Mouse (Mus musculus) embryonic facial prominence, embryonic 12.5 days (tissue): ENCODE data around the gene Atp6ap1. TPM values are rescaled to one million over a fixed set of nuclear protein-coding genes. Genes with fewer than 3 reads are reported as not detected.

Source experiments
- ATAC-seq: fragments of 200-750 bp; cut with Nextera tagmentation; 2 replicates; pipeline ENCODE4 v1.8.0; 2017; ENCODE audit not compliant: insufficient number of reproducible peaks, insufficient read depth, low FRiP score, low TSS enrichment
- H3K27ac ChIP-seq: fragments of 300-500 bp; sonication (generic); 2 replicates; pipeline ENCODE4 v1.5.1; 2016; ENCODE audit warnings: mild to moderate bottlenecking
- H3K27me3 ChIP-seq: fragments of 300-500 bp; sonication (generic); 2 replicates; pipeline ENCODE4 v1.6.1; 2016; ENCODE audit warnings: mild to moderate bottlenecking, moderate library complexity
- H3K36me3 ChIP-seq: fragments of 300-500 bp; sonication (generic); 2 replicates; pipeline ENCODE4 v1.6.1; 2016; ENCODE audit warnings: mild to moderate bottlenecking
- H3K4me1 ChIP-seq: fragments of 300-500 bp; sonication (generic); 2 replicates; pipeline ENCODE4 v1.6.1; 2016
- H3K4me2 ChIP-seq: fragments of 300-500 bp; sonication (generic); replicated peaks from 2 replicates; pipeline ENCODE4 v1.6.1; 2016; ENCODE audit warnings: mild to moderate bottlenecking, moderate library complexity
- H3K4me3 ChIP-seq: fragments of 300-500 bp; sonication (generic); 2 replicates; pipeline ENCODE4 v1.5.1; 2016; ENCODE audit warnings: mild to moderate bottlenecking
- H3K9ac ChIP-seq: fragments of 300-500 bp; sonication (generic); 2 replicates; pipeline ENCODE4 v1.6.1; 2016; ENCODE audit warnings: mild to moderate bottlenecking, moderate library complexity
- H3K9me3 ChIP-seq: fragments of 300-500 bp; sonication (generic); 2 replicates; pipeline ENCODE4 v1.6.1; 2016; ENCODE audit warnings: mild to moderate bottlenecking, moderate library complexity
- WGBS: fragments of 180-500 bp; shearing (Covaris S2); methylation state at CpG from one replicate; pipeline ENCODE4 v1.1.7; 2016; 5-methylcytosine and 5-hydroxymethylcytosine counted together
- polyA plus RNA-seq: library from polyadenylated mRNA; unstranded; fragments of >200 nt; fragmentation: Nextera tagmentation; extraction: Ambion mirVana; gene quantifications from 2 replicates; pipeline ENCODE4 v1.2.1, GENCODE M21; 2016

Atp6ap1 gene
- polyA plus RNA-seq = 114 and 120 TPM in 2 replicates

- Histone ChIP-seq H3K9me3 (no peaks in the 10 kb centered on the region), H3K27ac (peak within 1 kb of the TSS; percentile 41; the same call in 1 of the 2 replicates), H3K4me2 (peak within 1 kb of the TSS; percentile 62), H3K4me1 (no peaks in the 10 kb centered on the region), H3K9ac (peak within 1 kb of the TSS; percentile 74), H3K36me3 (peaks cover 11% of the 10 kb centered on the region), H3K4me3 (peak within 1 kb of the TSS; percentile 63), H3K27me3 (no peaks in the 10 kb centered on the region)
- 21% methylated on average over 37 of the region's 37 CpGs for WGBS
- peak; percentile 99 for ATAC-seq
Observed at GRCm38 (mm10) chrX:74296538-74297448, at the start of gene Atp6ap1. TSS of gene Atp6ap1 (plus strand) at chrX:74297097.

DNA sequence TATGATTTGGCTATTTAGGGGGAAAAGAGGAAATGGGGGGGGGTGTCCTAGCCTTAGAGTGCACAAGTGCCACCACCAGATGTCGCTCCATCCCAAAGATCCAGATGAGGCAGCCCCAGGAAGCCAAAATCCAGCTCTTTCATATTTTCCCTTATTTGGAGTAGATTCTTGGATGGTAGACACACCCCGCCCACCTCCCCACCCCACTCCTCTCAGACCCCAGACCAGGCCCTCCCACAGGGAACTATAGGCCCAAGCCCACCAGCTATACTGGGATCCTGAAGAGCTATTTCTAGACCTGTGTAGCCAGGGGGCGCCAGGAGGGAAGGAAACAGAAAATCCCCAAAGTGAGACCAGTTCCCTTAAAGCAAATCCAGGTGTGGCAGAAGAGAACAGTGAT is 48.2 kb upstream of the Atp6ap1 start:
- peak overlapping the region; percentile 53 for H3K4me2 ChIP-seq
- H3K9ac ChIP-seq = no peak overlapping the region
- no peaks in the 10 kb centered on the region for H3K36me3 ChIP-seq
- 18% methylated on average over 3 of the region's 3 CpGs for WGBS
- H3K4me1 ChIP-seq = peaks cover 4% of the 10 kb centered on the region; the same call in 1 of the 2 replicates
- 0 out of 2 replicates have a peak, but pooled peaks have one; percentile 11 for ATAC-seq
- H3K4me3 ChIP-seq = no peak overlapping the region; the same call in 1 of the 2 replicates
- no peaks in the 10 kb centered on the region for H3K9me3 ChIP-seq
- H3K27ac ChIP-seq = peak overlapping the region; percentile 82
- no peaks in the 10 kb centered on the region for H3K27me3 ChIP-seq

DNA sequence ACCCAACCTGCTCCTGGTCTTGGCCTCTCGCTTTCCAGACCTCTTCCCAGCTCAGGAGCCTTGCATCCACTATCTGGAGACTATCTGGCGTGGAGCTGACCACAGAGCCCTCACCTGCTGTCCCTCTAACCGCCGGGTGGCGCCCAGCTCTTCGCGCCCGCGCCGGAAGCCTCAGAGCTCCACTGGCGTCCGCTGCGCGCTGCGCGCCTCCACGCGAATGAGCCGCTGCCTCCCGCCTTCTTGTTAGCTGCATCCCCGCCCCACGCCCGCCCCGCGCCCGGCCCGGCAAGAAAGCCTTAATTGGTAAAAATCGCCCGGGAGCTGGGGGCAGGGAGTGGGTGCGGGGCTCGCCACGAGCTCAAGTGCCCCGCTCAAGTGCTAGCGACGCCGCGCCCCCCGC is 47.3 kb upstream of the Atp6ap1 start, which contains the start of gene Flna:
Flna (minus strand) TSS at position 206 of the 400 bp plus-strand sequence.
- WGBS = 20% methylated on average over 38 of the region's 38 CpGs
- Histone ChIP-seq H3K4me2 (peak within 1 kb of the TSS; percentile 53), H3K4me3 (peak within 1 kb of the TSS; percentile 39), H3K9ac (peak within 1 kb of the TSS; percentile 52), H3K9me3 (no peaks in the 10 kb centered on the region), H3K27me3 (no peaks in the 10 kb centered on the region), H3K4me1 (no peaks in the 10 kb centered on the region), H3K27ac (peak within 1 kb of the TSS; percentile 82), H3K36me3 (no peaks in the 10 kb centered on the region)
- no peak for ATAC-seq

GRCm38 (mm10) chrX:74254153-74254887 is 42.6 kb upstream of the Atp6ap1 start, which contains the start of gene Emd:
TSS of gene Emd (plus strand) at chrX:74254687.
- WGBS = 34% methylated on average over 37 of the region's 39 CpGs
- Histone ChIP-seq H3K4me1 (no peaks in the 10 kb centered on the region), H3K4me3 (peak within 1 kb of the TSS; percentile 57), H3K27me3 (no peaks in the 10 kb centered on the region), H3K4me2 (peak within 1 kb of the TSS; percentile 59), H3K36me3 (0 out of 2 replicates have a peak, but pooled peaks cover 8% of the 10 kb centered on the region), H3K9me3 (no peaks in the 10 kb centered on the region), H3K27ac (peak within 1 kb of the TSS; percentile 95), H3K9ac (peak within 1 kb of the TSS; percentile 72)
- ATAC-seq = peak; percentile 97

GRCm38 (mm10) chrX:74254888-74255565 is 41.9 kb upstream of the Atp6ap1 start:
- H3K9ac ChIP-seq = peak overlapping the region; percentile 72
- 26% methylated on average over 26 of the region's 31 CpGs for WGBS
- ATAC-seq = peak; percentile 73
- peak overlapping the region; percentile 59 for H3K4me2 ChIP-seq
- H3K27me3 ChIP-seq = no peaks in the 10 kb centered on the region
- H3K4me1 ChIP-seq = no peaks in the 10 kb centered on the region
- H3K36me3 ChIP-seq = 0 out of 2 replicates have a peak, but pooled peaks cover 8% of the 10 kb centered on the region
- peak overlapping the region; percentile 57 for H3K4me3 ChIP-seq
- H3K27ac ChIP-seq = peak overlapping the region; percentile 95
- no peaks in the 10 kb centered on the region for H3K9me3 ChIP-seq

DNA sequence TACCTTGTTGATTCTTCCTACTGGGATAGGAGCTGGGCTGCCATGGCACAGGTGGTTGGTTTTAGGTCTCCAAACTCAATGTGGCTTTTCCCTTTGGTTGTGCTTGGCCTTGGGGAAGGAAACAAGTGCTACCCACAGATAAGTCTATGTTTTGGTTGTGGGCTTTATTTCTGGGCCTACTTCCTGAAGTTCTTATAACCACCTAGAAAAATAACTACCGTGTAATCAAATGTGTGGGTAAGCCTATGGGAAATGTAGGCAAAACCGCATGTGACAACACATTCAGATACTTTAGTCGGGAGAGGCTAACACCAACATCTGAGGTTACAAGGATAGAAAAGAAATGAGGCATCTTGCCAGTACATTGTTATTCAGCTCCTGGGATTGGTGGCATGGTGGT is 39.2 kb upstream of the Atp6ap1 start:
- Histone ChIP-seq H3K4me3 (no peak overlapping the region), H3K4me2 (no peak overlapping the region), H3K27ac (no peak overlapping the region), H3K27me3 (no peaks in the 10 kb centered on the region), H3K9ac (no peak overlapping the region), H3K4me1 (no peaks in the 10 kb centered on the region), H3K9me3 (no peaks in the 10 kb centered on the region), H3K36me3 (0 out of 2 replicates have a peak, but pooled peaks cover 8% of the 10 kb centered on the region)
- WGBS = 97% methylated on average over 3 of the region's 3 CpGs
- no peak for ATAC-seq

DNA sequence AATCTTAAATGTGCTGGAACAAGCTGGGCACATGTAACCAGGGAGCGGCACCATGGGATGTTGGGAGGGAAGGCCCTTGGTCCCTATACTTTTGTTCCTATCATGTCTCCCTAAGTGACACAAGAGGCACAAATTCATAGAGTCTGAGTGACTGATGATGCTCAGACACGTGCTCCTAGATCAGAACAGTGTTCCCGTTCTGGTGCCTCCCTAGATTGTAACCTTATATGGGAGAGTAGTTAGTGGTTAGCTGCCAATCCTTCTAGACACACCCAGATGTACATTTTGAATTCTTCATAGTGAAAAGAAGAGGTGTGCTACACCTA is 27.2 kb upstream of the Atp6ap1 start:
- Histone ChIP-seq H3K4me3 (peak overlapping the region; percentile 60), H3K27ac (peak overlapping the region; percentile 92), H3K27me3 (no peaks in the 10 kb centered on the region), H3K36me3 (0 out of 2 replicates have a peak, but pooled peaks cover 4% of the 10 kb centered on the region), H3K9me3 (no peaks in the 10 kb centered on the region), H3K4me2 (peak overlapping the region; percentile 44), H3K9ac (peak overlapping the region; percentile 33), H3K4me1 (no peaks in the 10 kb centered on the region)
- peak; percentile 13; the same call in 1 of the 2 replicates for ATAC-seq
- WGBS = 23% methylated on average over 3 of the region's 3 CpGs

DNA sequence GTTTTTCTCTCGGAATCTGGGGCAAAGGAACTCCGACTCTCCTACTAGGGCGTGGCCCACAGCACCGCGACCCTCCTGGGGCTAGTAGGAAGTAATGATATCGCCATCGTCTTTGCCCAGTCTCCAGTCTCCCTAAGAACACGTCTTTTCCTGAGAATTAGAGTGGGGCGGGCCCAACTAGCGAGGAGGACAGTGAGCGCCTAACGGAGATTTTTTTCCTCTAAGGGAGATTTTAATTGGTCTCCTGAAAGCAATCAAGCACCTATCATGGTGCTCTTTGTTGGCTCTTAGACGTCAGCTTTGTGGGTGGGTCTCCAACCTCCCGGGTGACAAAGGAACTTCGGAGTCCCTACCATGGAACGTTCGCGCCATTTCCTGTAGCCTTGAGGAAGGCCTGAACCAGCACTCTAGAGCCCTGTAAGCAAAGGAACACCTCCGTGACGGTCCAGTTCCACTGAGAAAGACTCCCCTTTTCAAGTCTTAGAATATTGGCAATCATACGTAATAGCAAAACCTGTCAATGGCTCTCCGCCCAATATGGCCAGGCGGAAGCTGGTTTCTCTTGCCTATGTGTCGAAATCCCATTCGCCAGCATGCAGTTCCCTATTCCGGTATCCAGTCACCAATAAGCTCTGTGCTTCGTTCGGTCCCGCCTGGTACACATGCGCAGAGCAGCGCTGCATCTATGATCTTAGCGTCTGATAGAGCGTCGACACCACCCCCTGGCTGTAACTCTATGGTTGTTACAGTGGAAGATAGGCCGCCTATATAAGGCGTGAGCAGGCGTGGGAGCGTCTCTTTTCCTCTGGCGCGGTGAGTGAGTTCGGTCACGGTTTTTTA is 26.6 kb upstream of the Atp6ap1 start, which contains the start of gene Rpl10:
Rpl10 (plus strand) TSS at position 751 of the 840 bp plus-strand sequence.
- Histone ChIP-seq H3K27me3 (no peaks in the 10 kb centered on the region), H3K4me1 (no peaks in the 10 kb centered on the region), H3K4me3 (peak within 1 kb of the TSS; percentile 60), H3K36me3 (0 out of 2 replicates have a peak, but pooled peaks cover 4% of the 10 kb centered on the region), H3K9ac (peak within 1 kb of the TSS; percentile 70), H3K4me2 (peak within 1 kb of the TSS; percentile 54), H3K9me3 (no peaks in the 10 kb centered on the region), H3K27ac (peak within 1 kb of the TSS; percentile 92)
- ATAC-seq = peak; percentile 96
- WGBS = 19% methylated on average over 42 of the region's 42 CpGs

DNA sequence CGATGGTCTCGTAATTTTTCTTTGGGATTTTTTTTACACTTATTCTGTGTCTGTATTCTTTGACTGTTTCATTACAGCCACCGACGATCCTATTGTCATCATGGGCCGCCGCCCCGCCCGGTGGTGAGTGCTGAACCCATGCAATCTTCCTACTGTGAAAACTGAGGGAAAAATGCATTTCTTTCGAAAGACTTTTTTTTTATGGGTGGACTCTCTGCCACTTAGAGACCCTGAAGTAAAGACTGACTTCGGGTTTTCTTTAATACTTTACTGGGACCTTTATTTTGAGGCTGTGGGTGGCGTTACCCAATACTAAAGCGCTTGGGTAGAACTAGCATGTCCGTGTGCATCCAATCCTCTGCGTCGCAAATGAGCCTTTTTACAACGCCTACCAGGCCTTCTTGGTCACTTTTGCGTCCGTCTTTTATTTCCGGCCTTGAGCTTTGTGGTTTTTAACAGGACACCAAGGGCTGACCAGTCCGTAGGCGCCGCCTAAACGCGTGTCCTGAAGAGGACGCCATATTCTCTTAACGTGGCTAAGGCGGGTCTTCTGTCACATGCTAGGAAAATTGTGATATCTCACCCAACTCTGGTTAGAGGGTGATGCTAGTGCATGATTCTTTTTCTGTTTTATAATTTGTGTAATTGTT is 25.9 kb upstream of the Atp6ap1 start:
- WGBS = 14% methylated on average over 27 of the region's 27 CpGs
- no peak for ATAC-seq
- H3K4me2 ChIP-seq = peak overlapping the region; percentile 54
- 0 out of 2 replicates have a peak, but pooled peaks cover 4% of the 10 kb centered on the region for H3K36me3 ChIP-seq
- H3K4me3 ChIP-seq = peak overlapping the region; percentile 60
- H3K9ac ChIP-seq = peak overlapping the region; percentile 70
- H3K27me3 ChIP-seq = no peaks in the 10 kb centered on the region
- H3K4me1 ChIP-seq = no peaks in the 10 kb centered on the region
- peak overlapping the region; percentile 60 for H3K27ac ChIP-seq
- no peaks in the 10 kb centered on the region for H3K9me3 ChIP-seq
